Mouse (Mus musculus) lung, postnatal 36 days (tissue): Measurements from ENCODE around the gene Maml3.

Experiments used
- DNase-seq: peaks from one replicate; pipeline ENCODE4 v3.0.0; 2022; ENCODE audit warnings: mixed read lengths

Gene Maml3

GRCm38 (mm10) chr3:51952267-51952666 is 152.6 kb downstream of the Maml3 start:
- no peak for DNase-seq

DNA sequence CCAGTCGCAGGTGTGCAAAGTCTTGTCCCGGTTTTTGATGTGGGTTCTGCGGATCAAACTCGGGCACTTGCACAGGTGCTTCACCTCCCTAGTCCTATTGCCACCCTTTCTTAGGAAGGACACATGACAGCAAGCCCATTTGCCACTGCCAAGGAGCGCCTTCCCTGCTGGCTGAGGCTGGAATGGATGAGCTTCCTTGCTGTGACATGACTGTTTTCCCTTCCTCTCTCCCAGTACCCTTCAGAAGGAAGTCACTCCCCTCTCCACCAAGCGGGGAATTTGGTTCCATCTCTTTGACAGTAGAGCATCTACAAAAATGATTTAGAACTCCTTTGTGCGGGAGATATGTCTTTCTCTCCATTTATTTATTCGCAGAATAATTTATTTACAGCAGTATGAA is 155.2 kb downstream of the Maml3 start:
- DNase-seq: peak; percentile 26

DNA sequence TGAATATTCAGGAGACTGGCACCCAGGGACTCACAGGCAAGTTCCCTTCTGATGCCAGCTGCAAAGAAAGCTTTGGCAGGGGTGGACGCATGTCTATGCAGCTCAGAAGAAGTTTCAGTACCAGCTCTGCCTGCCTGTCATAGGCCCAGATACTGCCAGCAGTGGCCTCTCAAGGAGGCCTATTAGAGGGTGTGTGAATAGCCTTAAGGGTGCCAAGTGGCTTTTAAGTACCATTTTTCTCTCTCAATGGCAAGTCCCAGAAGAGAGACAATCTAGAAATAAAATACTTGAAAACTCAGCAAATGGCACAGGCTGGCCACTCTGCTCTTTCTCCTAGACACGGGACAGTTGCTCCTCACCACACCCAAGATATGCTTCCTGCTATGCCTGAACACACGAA is 157.7 kb downstream of the Maml3 start:
- DNase-seq: peak; percentile 80

DNA sequence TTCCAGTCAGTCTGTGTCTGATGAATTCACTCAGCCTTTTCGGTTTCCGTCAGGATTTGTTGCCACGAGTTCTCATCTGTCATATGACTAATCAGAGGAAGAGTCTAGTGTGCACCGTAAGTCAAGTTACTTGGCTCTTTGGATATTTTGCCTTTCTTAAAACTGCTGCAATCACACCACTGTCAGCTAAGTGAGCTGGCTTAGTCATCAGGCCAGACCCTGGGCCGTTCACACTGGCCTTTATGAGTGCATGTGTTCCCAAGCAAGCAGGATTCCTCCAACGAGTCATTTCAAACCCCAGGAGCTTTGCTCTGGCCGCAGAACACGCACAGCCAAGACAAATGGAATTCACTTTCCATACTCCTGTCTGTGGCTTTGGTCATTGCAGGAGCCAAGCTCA is 161.2 kb downstream of the Maml3 start:
- DNase-seq: peak; percentile 23

DNA sequence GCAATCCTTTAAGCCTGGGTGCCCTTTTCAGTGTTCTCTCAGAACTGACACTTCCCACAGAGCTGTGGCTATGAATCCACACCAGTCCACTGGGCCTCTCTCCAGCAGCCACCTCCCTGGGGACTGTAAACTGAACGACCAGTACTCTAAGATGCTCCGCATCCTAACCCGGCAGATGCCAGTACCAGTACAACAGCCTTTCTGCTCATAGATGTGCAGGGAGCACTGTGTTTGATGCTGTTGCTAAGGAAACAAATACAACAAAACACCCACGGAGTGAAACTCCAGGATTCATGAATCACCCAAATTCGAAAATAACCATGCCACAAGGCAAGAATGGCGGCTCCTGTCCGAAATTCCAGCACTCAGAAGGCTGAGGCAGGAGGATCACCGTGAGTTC is 163.1 kb downstream of the Maml3 start:
- DNase-seq: peak; percentile 52

DNA sequence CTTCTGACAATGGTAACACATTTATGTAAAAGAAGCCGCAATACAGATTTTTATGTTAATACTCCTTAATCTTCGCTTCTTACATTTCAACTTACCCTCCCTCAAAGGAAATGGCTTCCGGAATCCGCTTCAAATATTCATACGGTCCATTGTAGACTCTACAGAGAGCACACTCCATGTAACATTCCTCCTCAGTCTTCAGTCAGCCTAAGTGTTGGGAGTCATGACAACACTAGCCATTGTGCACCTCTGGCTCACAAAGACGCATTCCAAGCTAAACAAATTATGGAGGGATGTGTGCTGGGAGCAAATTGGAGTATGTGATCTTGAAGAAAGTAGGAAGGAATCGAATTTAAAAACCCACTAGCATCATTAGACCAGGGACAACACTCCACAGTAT is 165.0 kb downstream of the Maml3 start:
- no peak for DNase-seq

GRCm38 (mm10) chr3:51939054-51939453 is 165.8 kb downstream of the Maml3 start:
- no peak for DNase-seq

- DNase-seq: no peak
Measured at GRCm38 (mm10) chr3:51937176-51937575, 167.7 kb downstream of the Maml3 start.

DNA sequence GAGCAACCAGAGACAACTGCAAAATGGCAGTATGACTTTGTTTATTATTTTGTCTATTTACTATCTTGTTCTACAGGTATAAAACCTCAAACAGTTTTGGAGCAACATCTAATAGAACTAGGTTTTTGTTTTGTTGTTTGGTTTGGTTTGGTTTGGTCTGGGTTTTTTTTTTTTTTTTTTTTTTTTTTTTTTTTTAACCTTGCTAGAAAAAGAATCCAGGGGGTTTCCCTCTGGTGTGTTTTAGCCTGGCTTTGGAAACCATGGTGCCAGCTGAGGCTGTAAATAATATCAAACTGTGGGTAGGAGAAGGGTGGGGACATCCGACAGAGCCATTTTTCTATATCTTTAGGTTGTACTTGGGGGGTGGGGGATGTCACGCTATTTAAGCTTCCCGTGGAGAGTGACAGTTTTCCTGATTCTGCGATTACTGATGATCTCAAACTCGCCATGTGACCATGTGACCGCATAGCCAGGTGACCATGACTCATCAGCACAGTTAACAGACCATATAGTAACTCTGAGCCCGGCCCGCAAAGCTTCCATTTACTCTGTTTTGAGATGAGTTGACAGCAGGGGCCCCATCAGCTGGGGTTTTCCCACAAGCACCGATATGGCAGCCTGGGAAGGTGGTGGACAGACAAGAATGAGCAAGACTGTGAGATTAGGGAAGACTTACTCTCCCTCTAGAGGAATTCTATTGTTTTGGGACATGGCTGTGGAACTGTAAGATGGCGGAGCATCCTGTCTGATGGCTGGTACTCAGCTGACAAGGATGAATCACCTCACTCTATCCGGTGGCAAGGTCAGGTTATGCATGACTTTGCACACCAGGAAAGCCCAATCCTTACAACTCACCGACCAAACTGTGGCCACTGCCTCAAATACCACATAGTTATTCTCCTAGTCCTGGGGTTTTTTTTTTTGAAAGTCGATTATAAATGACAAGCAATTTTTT is 170.1 kb downstream of the Maml3 start:
- no peak for DNase-seq

- DNase-seq: no peak
Measured at GRCm38 (mm10) chr3:51928188-51928587, 176.7 kb downstream of the Maml3 start.

GRCm38 (mm10) chr3:51927591-51927990 is 177.3 kb downstream of the Maml3 start:
- DNase-seq: no peak

DNA sequence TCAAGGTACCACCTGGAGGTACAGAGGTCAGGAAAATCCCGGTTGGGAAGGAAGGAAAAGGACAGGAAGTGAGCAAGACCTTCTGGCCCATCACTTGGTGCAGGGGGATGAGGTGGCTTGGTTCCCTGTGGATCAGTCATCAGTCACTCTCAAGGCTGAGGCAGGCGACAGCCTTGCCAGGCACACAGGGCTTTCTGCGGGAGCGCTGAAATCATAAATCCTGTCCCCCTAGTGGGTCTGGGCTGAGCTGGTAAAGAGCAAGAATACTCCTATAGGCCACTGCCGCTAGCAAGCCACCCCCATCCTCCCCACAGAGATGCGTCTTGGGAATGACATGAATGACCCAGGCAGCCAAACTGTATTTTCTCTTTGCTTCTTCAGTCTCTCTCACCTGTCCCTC is 177.8 kb downstream of the Maml3 start:
- DNase-seq: no peak

GRCm38 (mm10) chr3:51925758-51926157 is 179.1 kb downstream of the Maml3 start:
- no peak for DNase-seq

DNA sequence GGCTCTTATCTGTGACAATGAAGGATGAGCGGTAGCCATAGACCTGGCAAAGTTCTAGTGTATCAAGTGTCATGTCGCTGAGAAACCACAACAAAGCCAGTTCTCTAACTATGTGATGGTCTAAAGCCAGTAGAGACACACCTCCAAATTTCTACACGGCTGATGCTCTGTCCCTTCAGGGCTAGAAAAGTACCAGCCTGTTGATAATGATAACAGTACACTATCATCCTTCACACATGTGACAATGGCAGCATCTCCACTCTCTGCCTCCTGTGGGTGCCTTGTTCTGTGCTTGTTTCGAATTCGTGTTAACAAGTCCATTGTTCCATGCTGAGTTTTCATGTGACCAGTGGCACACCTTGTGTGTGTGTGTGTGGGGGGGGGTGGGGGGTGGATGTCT is 180.2 kb downstream of the Maml3 start:
- no peak for DNase-seq

GRCm38 (mm10) chr3:51923800-51924199 is 181.1 kb downstream of the Maml3 start:
- no peak for DNase-seq

DNA sequence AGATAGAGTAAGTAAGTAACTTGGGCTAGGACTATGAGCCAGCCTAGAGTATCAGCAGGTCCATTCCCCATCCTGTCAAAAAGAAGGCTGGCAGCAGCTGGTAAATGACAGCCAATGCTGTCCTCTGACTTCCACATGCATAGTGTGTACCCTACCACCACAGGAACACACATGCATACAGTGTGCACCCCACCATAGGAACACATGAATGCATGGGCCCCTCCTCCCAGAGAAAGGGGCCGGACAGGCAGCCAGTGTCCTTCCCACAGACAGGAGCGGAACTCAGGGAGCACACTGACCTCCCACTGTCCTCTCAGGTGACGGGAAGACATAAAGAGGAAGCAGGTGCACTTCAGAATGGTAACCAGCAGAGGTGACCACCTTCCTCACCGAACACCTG is 188.0 kb downstream of the Maml3 start:
- no peak for DNase-seq

DNA sequence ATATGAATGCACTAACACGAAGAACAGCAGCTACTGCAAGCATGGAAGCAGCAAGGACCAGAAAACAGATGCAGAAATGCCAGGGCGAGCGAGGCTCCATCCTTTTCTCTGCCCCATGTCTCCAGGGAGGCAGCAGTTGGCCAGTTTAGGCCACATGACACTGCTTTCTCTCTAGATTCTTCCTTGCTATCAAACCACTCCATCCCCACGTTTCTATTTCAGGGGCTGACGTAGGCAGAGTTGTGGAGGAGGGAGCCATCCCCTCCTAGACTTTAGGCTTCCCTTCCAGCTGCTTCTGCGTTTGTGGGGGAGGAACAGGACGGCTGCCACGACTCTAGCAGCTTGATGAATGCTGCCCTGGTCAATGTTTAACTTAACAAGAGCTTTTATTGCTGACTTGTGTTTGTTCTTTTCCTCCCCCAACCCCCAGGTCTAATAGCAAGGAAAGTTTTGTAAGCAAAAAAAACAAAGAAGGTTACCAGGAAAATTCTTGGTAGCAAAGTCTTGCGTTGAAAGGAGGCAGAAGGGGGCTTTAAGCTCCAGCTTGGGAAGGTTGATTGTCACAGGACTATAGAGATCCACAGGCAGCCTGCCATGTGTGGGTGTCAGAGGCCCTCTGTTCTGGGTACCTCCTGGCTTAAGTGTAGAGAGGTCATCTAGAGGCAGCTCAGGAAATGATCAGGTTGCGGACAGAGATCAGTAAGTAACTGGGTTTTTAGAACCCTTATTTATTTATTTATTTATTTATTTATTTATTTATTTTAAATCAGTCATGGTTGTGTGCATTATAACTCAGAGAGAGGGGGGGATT is 188.6 kb downstream of the Maml3 start:
- DNase-seq: peak; percentile 85

DNA sequence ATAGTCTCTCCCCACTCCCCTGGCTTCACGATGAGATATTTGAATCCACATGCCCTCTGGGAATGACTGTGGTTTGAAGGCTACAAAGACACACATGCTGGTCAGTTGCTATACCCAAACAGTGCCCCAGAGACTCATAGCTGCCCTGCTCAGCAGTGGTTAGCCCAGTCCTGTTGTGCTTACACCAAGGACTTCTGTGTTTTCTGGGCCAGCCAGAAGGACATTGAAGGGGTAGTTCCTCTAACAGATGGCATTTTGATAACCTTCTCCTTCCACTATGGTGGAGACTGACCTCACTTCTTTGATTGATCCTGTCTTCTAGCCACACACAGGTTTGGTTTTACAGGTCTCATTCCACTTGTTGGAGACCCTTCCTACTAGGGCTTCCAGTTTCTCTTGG is 189.5 kb downstream of the Maml3 start:
- no peak for DNase-seq

GRCm38 (mm10) chr3:51914900-51915299 is 190.0 kb downstream of the Maml3 start:
- no peak for DNase-seq

GRCm38 (mm10) chr3:51913498-51913897 is 191.4 kb downstream of the Maml3 start:
- no peak for DNase-seq

DNA sequence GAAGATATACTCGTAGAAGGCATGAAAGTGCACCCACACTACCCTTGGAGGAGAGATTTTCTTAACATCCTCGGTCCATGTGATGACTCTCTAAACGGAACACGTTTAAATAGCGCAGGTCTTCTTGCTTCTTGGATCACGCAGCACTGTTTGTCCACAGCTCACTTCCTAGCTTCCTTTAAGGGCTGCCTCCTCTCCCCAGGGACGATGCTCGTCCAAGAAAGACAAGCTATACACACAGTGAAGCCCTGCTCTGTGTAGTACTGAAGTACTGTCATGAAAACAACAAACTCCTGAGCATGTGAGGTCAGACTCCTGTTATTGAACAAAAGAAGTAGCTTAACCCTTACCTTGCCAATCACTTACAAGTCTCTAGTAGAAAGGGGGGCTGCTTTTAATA is 192.7 kb downstream of the Maml3 start:
- DNase-seq: peak; percentile 17

GRCm38 (mm10) chr3:51908437-51908990 is 196.4 kb downstream of the Maml3 start:
- no peak for DNase-seq

- peak; percentile 17 for DNase-seq
Measured at GRCm38 (mm10) chr3:51907113-51907860, 197.6 kb downstream of the Maml3 start.
